Mouse (Mus musculus): ENCODE data around the gene Gpsm3. TPM values are rescaled to one million over a fixed set of nuclear protein-coding genes. Genes with fewer than 3 reads are reported as not detected.
A peak's percentile ranks its signal among the peaks of the same experiment; 100 is the strongest.

Gpsm3 gene
- polyA plus RNA-seq, 1 experiment from 2014 or later = 3.2 TPM

DNA sequence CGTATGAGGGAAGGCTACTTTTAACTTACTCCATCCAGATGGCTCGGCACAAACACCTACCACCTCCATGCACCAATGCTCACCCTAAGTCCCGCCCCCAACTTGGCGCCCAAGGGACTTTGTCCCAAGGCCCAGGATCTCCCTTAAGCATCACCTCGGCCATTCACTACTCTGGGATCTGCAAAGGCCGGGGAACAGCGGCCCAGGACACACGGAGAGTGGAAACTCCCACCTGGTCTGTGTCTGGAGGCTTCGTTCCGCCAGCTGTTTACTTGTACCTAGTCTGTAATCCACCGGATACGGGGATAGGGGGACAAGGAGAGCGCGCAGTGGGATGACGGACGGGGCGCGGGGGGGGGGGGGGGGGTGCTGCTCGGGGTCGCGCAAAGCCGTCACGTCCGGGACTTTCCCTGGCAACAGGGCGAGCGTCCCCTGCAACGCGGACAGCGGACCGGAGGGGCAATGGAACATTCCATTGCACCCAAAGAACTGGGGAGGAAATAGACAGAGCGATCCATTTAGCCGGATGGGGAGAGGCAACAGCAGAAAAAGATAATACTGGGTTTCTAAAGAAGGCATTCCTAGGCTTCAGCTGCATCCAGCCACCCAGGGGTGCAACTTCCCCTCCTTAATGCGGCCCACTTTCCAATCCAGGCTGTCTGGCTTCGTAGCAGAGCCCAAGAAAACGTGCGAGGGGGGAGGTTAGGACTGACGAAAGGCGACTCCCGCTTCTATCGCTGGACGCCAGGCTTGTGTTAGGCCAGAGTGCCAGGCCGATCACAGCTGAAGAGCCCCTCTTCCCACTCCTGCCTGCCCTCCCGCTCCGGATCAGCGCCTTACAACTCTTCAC, 37.7 kb downstream of the Gpsm3 start:
- H3K4me3 ChIP-seq (ENCODE audit: low read depth, low read length) = peak overlapping the region; percentile 67
- peak overlapping the region; percentile 68 for H3K9ac ChIP-seq (ENCODE audit: low read depth, low read length)
- H3K27me3 ChIP-seq (ENCODE audit: control insufficient read depth, insufficient read depth, low read length) = peaks cover 31% of the 10 kb centered on the region
- H3K36me3 ChIP-seq (ENCODE audit: control insufficient read depth, insufficient read depth, low read length) = no peaks in the 10 kb centered on the region
- H3K4me1 ChIP-seq (replicated peaks; ENCODE audit: control insufficient read depth, insufficient read depth, low read length) = peaks cover 32% of the 10 kb centered on the region
- ATAC-seq (ENCODE audit: low FRiP score) (peak; percentile 83), DNase-seq (ENCODE audit: low spot score) (peak; percentile 86)
- H3K27ac ChIP-seq (ENCODE audit: low read depth, low read length) = peak overlapping the region; percentile 77
- under 1% methylated on average over 41 of the region's 45 CpGs for WGBS
- H3K9me3 ChIP-seq (ENCODE audit: control insufficient read depth, low read length) = no peaks in the 10 kb centered on the region
- H3K4me2 ChIP-seq (replicated peaks; ENCODE audit: low read depth, low read length) = peak overlapping the region; percentile 60

GRCm38 (mm10) chr17:34627943-34628643, 38.5 kb downstream of the Gpsm3 start, which contains the start of gene Ppt2:
Gene Ppt2, minus strand, starts transcription at chr17:34628510.
- Histone ChIP-seq H3K9me3 (ENCODE audit: control insufficient read depth, low read length) (no peaks in the 10 kb centered on the region), H3K4me1 (replicated peaks; ENCODE audit: control insufficient read depth, insufficient read depth, low read length) (peaks cover 32% of the 10 kb centered on the region), H3K4me3 (ENCODE audit: low read depth, low read length) (peak within 1 kb of the TSS; percentile 67), H3K4me2 (replicated peaks; ENCODE audit: low read depth, low read length) (peak within 1 kb of the TSS; percentile 60), H3K27ac (ENCODE audit: low read depth, low read length) (peak within 1 kb of the TSS; percentile 77), H3K36me3 (ENCODE audit: control insufficient read depth, insufficient read depth, low read length) (no peaks in the 10 kb centered on the region), H3K9ac (ENCODE audit: low read depth, low read length) (peak within 1 kb of the TSS; percentile 68), H3K27me3 (ENCODE audit: control insufficient read depth, insufficient read depth, low read length) (peaks cover 35% of the 10 kb centered on the region)
- WGBS = 8% methylated on average over 29 of the region's 29 CpGs
- DNase-seq (ENCODE audit: low spot score) (no peak), ATAC-seq (ENCODE audit: low FRiP score) (peak; percentile 4; the same call in 1 of the 2 replicates)

DNA sequence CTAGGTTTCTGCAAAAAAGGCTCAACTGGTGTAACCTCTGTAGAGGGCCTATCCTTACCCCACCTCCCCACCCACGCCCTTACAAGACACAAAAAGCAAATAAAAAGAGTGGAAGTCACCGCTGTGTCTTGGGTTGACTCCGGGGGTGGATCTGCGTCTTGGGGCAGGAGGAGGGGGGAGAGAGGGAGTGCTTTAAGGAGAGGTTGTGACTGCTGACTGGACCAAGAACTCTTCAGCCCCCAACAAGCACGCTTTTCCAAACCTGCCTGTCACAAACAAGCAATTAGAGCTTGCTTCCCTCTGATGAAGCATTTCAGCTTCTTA, 39.0 kb downstream of the Gpsm3 start:
- WGBS = 30% methylated on average over 5 of the region's 5 CpGs
- ATAC-seq (ENCODE audit: low FRiP score) (no peak), DNase-seq (ENCODE audit: low spot score) (no peak)
- Histone ChIP-seq H3K9me3 (ENCODE audit: control insufficient read depth, low read length) (no peaks in the 10 kb centered on the region), H3K27me3 (ENCODE audit: control insufficient read depth, insufficient read depth, low read length) (peaks cover 35% of the 10 kb centered on the region), H3K27ac (ENCODE audit: low read depth, low read length) (no peak overlapping the region), H3K4me1 (replicated peaks; ENCODE audit: control insufficient read depth, insufficient read depth, low read length) (peaks cover 32% of the 10 kb centered on the region), H3K4me2 (replicated peaks; ENCODE audit: low read depth, low read length) (peak overlapping the region; percentile 60; the same call in 1 of the 2 replicates), H3K9ac (ENCODE audit: low read depth, low read length) (no peak overlapping the region), H3K36me3 (ENCODE audit: control insufficient read depth, insufficient read depth, low read length) (no peaks in the 10 kb centered on the region), H3K4me3 (ENCODE audit: low read depth, low read length) (peak overlapping the region; percentile 67; the same call in 1 of the 2 replicates)

DNA sequence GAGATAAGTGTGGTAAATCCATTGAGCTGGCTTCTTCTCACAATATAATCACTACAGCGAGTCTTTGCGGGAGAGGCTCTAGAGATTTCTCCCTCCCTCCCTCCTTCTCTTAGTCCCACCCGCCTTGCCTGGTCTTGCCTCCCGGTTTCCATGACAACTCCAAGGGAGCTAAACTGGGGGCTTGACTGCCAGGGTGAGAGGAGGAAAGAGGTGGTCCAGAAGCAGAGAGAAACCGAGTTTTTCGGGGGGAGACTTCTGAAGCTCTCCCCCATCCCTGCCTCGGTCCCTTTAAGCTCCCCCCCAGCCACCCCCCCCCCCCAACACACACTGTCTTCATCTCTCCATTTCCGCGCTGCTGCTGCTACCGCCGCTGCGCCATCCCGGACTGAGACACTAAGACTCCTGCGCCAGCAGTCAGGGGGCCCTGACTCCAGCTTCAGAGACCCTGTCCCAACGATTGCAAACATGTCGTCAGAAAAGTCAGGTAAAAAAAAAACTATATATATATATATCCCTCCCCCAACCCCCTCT, 39.7 kb downstream of the Gpsm3 start, which contains the start of gene Prrt1:
Prrt1 (plus strand) TSS at position 313 of the 531 bp plus-strand sequence.
- Histone ChIP-seq H3K4me1 (replicated peaks; ENCODE audit: control insufficient read depth, insufficient read depth, low read length) (peaks cover 32% of the 10 kb centered on the region), H3K36me3 (ENCODE audit: control insufficient read depth, insufficient read depth, low read length) (no peaks in the 10 kb centered on the region), H3K27me3 (ENCODE audit: control insufficient read depth, insufficient read depth, low read length) (peaks cover 35% of the 10 kb centered on the region), H3K9ac (ENCODE audit: low read depth, low read length) (0 out of 2 replicates have a peak within 1 kb of the TSS, but pooled peaks have one; percentile 20), H3K27ac (ENCODE audit: low read depth, low read length) (no peak within 1 kb of the TSS), H3K9me3 (ENCODE audit: control insufficient read depth, low read length) (no peaks in the 10 kb centered on the region), H3K4me2 (replicated peaks; ENCODE audit: low read depth, low read length) (peak within 1 kb of the TSS; percentile 60), H3K4me3 (ENCODE audit: low read depth, low read length) (peak within 1 kb of the TSS; percentile 67)
- DNase-seq (ENCODE audit: low spot score) (peak; percentile 59), ATAC-seq (ENCODE audit: low FRiP score) (no peak)
- under 1% methylated on average over 16 of the region's 16 CpGs for WGBS

GRCm38 (mm10) chr17:34629796-34630603, 40.4 kb downstream of the Gpsm3 start:
- Histone ChIP-seq H3K4me2 (replicated peaks; ENCODE audit: low read depth, low read length) (peak overlapping the region; percentile 60), H3K4me1 (replicated peaks; ENCODE audit: control insufficient read depth, insufficient read depth, low read length) (peaks cover 32% of the 10 kb centered on the region), H3K27me3 (ENCODE audit: control insufficient read depth, insufficient read depth, low read length) (peaks cover 35% of the 10 kb centered on the region), H3K4me3 (ENCODE audit: low read depth, low read length) (peak overlapping the region; percentile 28), H3K9me3 (ENCODE audit: control insufficient read depth, low read length) (no peaks in the 10 kb centered on the region), H3K9ac (ENCODE audit: low read depth, low read length) (0 out of 2 replicates have a peak overlapping the region, but pooled peaks have one; percentile 20), H3K36me3 (ENCODE audit: control insufficient read depth, insufficient read depth, low read length) (no peaks in the 10 kb centered on the region), H3K27ac (ENCODE audit: low read depth, low read length) (no peak overlapping the region)
- ATAC-seq (ENCODE audit: low FRiP score) (no peak), DNase-seq (ENCODE audit: low spot score) (peak; percentile 27)
- 15% methylated on average over 12 of the region's 12 CpGs for WGBS

- Histone ChIP-seq H3K4me3 (ENCODE audit: low read depth, low read length) (peak overlapping the region; percentile 27), H3K4me2 (replicated peaks; ENCODE audit: low read depth, low read length) (peak overlapping the region; percentile 60), H3K36me3 (ENCODE audit: control insufficient read depth, insufficient read depth, low read length) (no peaks in the 10 kb centered on the region), H3K4me1 (replicated peaks; ENCODE audit: control insufficient read depth, insufficient read depth, low read length) (peaks cover 32% of the 10 kb centered on the region), H3K9ac (ENCODE audit: low read depth, low read length) (peak overlapping the region; percentile 11; the same call in 1 of the 2 replicates), H3K27ac (ENCODE audit: low read depth, low read length) (no peak overlapping the region), H3K27me3 (ENCODE audit: control insufficient read depth, insufficient read depth, low read length) (peaks cover 35% of the 10 kb centered on the region), H3K9me3 (ENCODE audit: control insufficient read depth, low read length) (no peaks in the 10 kb centered on the region)
- DNase-seq (ENCODE audit: low spot score) (peak; percentile 27), ATAC-seq (ENCODE audit: low FRiP score) (no peak)
- 2% methylated on average over 34 of the region's 48 CpGs for WGBS
Measured at GRCm38 (mm10) chr17:34630761-34631301, 41.2 kb downstream of the Gpsm3 start.

- no peaks in the 10 kb centered on the region for H3K9me3 ChIP-seq (ENCODE audit: control insufficient read depth, low read length)
- ATAC-seq (ENCODE audit: low FRiP score) (no peak), DNase-seq (ENCODE audit: low spot score) (no peak)
- no peak overlapping the region for H3K9ac ChIP-seq (ENCODE audit: low read depth, low read length)
- H3K27ac ChIP-seq (ENCODE audit: low read depth, low read length) = no peak overlapping the region
- H3K27me3 ChIP-seq (ENCODE audit: control insufficient read depth, insufficient read depth, low read length) = peaks cover 35% of the 10 kb centered on the region
- 6% methylated on average over 12 of the region's 12 CpGs for WGBS
- H3K36me3 ChIP-seq (ENCODE audit: control insufficient read depth, insufficient read depth, low read length) = no peaks in the 10 kb centered on the region
- peak overlapping the region; percentile 42 for H3K4me2 ChIP-seq (replicated peaks; ENCODE audit: low read depth, low read length)
- H3K4me1 ChIP-seq (replicated peaks; ENCODE audit: control insufficient read depth, insufficient read depth, low read length) = peaks cover 26% of the 10 kb centered on the region
- H3K4me3 ChIP-seq (ENCODE audit: low read depth, low read length) = peak overlapping the region; percentile 12
Measured at GRCm38 (mm10) chr17:34631647-34632046, 42.0 kb downstream of the Gpsm3 start.

DNA sequence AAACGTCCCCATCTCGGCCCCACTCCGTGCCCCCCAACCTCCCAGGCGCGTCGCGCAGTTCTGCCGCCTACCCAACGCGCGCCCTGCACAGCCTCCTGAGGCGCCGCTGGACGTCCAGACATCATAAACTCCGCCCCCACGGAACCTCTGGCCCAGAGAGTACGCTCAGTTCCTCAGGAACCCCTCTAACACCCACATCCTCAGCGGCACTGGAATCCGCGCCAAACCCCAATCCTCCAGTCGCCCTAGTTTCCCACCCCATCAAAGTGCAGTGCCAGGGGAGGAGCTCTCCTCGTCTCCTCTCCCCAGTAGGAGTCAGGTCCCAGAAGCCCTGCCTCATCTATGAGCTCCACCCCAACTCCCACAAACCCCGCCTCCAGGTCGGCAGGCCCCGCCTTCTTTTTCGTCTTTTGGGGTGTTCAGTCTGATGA, 42.7 kb downstream of the Gpsm3 start:
- H3K4me2 ChIP-seq (replicated peaks; ENCODE audit: low read depth, low read length) = peak overlapping the region; percentile 42
- peak overlapping the region; percentile 12 for H3K4me3 ChIP-seq (ENCODE audit: low read depth, low read length)
- peaks cover 35% of the 10 kb centered on the region for H3K27me3 ChIP-seq (ENCODE audit: control insufficient read depth, insufficient read depth, low read length)
- no peaks in the 10 kb centered on the region for H3K9me3 ChIP-seq (ENCODE audit: control insufficient read depth, low read length)
- no peaks in the 10 kb centered on the region for H3K36me3 ChIP-seq (ENCODE audit: control insufficient read depth, insufficient read depth, low read length)
- H3K9ac ChIP-seq (ENCODE audit: low read depth, low read length) = 0 out of 2 replicates have a peak overlapping the region, but pooled peaks have one; percentile 15
- WGBS = 1% methylated on average over 26 of the region's 26 CpGs
- H3K27ac ChIP-seq (ENCODE audit: low read depth, low read length) = no peak overlapping the region
- DNase-seq (ENCODE audit: low spot score) = peak; percentile 42
- peaks cover 26% of the 10 kb centered on the region for H3K4me1 ChIP-seq (replicated peaks; ENCODE audit: control insufficient read depth, insufficient read depth, low read length)
- ATAC-seq (ENCODE audit: low FRiP score) = no peak
